Mouse (Mus musculus): Measurements from ENCODE around the gene Tdg. TPM values are rescaled to one million over a fixed set of nuclear protein-coding genes. Genes with fewer than 3 reads are reported as not detected.

The Tdg gene
- total and polyA plus RNA-seq, 2 experiments from 2014 or later, result 58.9 to 120 TPM

GRCm38 (mm10) chr10:82676949-82677348 is 47.3 kb downstream of the Tdg start:
- H3K9me3 ChIP-seq (ENCODE audit: low read length), result no peaks in the 10 kb centered on the region
- ATAC-seq, result peak; percentile 27; the same call in 1 of the 2 replicates
- WGBS, result 56% methylated on average over 6 of the region's 6 CpGs
- no peaks in the 10 kb centered on the region for H3K36me3 ChIP-seq (ENCODE audit: insufficient read depth, low read length)
- no peaks in the 10 kb centered on the region for H3K27me3 ChIP-seq (ENCODE audit: insufficient read depth, low read length)
- H3K9ac ChIP-seq (replicated peaks; ENCODE audit: low read length), result no peak overlapping the region
- H3K4me2 ChIP-seq (ENCODE audit: low read depth, low read length), result no peak overlapping the region
- DNase-seq (ENCODE audit: low spot score), result peak; percentile 74
- H3K4me1 ChIP-seq (ENCODE audit: insufficient read depth, low read length), result no peaks in the 10 kb centered on the region
- no peak overlapping the region; the same call in 1 of the 2 replicates for H3K27ac ChIP-seq
- no peak overlapping the region for H3K4me3 ChIP-seq (ENCODE audit: low read length)
- TF ChIP-seq CTCF (IDR thresholded peaks at IDR 0.05; ENCODE audit: low read depth), result no peak

GRCm38 (mm10) chr10:82680769-82681168 is 51.1 kb downstream of the Tdg start:
- Histone ChIP-seq H3K9me3 (ENCODE audit: low read length) (no peaks in the 10 kb centered on the region), H3K27me3 (ENCODE audit: insufficient read depth, low read length) (no peaks in the 10 kb centered on the region), H3K27ac (no peak overlapping the region), H3K4me2 (ENCODE audit: low read depth, low read length) (no peak overlapping the region), H3K4me3 (ENCODE audit: low read length) (no peak overlapping the region), H3K9ac (replicated peaks; ENCODE audit: low read length) (no peak overlapping the region), H3K36me3 (ENCODE audit: insufficient read depth, low read length) (no peaks in the 10 kb centered on the region), H3K4me1 (ENCODE audit: insufficient read depth, low read length) (no peaks in the 10 kb centered on the region)
- WGBS, result 88% methylated on average over 5 of the region's 5 CpGs
- DNase-seq (ENCODE audit: low spot score) (no peak), ATAC-seq (no peak)
- TF ChIP-seq CTCF (IDR thresholded peaks at IDR 0.05; ENCODE audit: low read depth), result no peak

DNA sequence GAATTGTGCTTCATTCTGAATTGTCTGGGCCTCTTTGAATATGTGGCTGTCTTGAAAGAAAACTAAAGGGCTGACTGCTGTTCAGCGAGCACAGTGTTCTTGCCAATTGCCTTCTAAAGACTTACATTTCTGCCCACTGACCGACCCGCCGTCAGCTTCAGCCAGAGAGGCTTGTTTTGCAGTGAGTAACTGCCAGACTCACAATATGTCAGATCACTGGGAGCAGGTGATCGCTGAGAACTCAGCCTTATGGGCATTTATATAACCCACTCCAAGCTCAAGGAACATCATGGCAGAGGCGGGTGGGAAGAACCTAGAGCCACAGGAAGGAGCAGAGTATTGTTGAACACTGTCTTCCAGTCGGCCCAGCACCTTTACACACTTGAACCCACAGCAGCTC is 52.0 kb downstream of the Tdg start:
- Histone ChIP-seq H3K9me3 (ENCODE audit: low read length) (no peaks in the 10 kb centered on the region), H3K27me3 (ENCODE audit: insufficient read depth, low read length) (no peaks in the 10 kb centered on the region), H3K9ac (replicated peaks; ENCODE audit: low read length) (no peak overlapping the region), H3K4me2 (ENCODE audit: low read depth, low read length) (no peak overlapping the region), H3K4me3 (ENCODE audit: low read length) (no peak overlapping the region), H3K36me3 (ENCODE audit: insufficient read depth, low read length) (no peaks in the 10 kb centered on the region), H3K4me1 (ENCODE audit: insufficient read depth, low read length) (no peaks in the 10 kb centered on the region), H3K27ac (no peak overlapping the region)
- WGBS, result 74% methylated on average over 7 of the region's 7 CpGs
- TF ChIP-seq CTCF (IDR thresholded peaks at IDR 0.05; ENCODE audit: low read depth), result no peak
- DNase-seq (ENCODE audit: low spot score) (no peak), ATAC-seq (no peak)

GRCm38 (mm10) chr10:82685440-82685839 is 55.8 kb downstream of the Tdg start:
- no peak for TF ChIP-seq CTCF (IDR thresholded peaks at IDR 0.05; ENCODE audit: low read depth)
- no peak for ATAC-seq
- no peaks in the 10 kb centered on the region for H3K9me3 ChIP-seq (ENCODE audit: low read length)
- H3K27me3 ChIP-seq (ENCODE audit: insufficient read depth, low read length), result no peaks in the 10 kb centered on the region
- H3K4me2 ChIP-seq (ENCODE audit: low read depth, low read length), result no peak overlapping the region
- H3K4me3 ChIP-seq (ENCODE audit: low read length), result no peak overlapping the region
- H3K36me3 ChIP-seq (ENCODE audit: insufficient read depth, low read length), result no peaks in the 10 kb centered on the region
- 76% methylated on average over 2 of the region's 2 CpGs for WGBS
- no peak overlapping the region for H3K27ac ChIP-seq
- H3K4me1 ChIP-seq (ENCODE audit: insufficient read depth, low read length), result no peaks in the 10 kb centered on the region
- H3K9ac ChIP-seq (replicated peaks; ENCODE audit: low read length), result no peak overlapping the region
- no peak for DNase-seq (ENCODE audit: low spot score)

GRCm38 (mm10) chr10:82689681-82690211 is 60.1 kb downstream of the Tdg start:
- Histone ChIP-seq H3K4me3 (ENCODE audit: low read length) (no peak overlapping the region), H3K9ac (replicated peaks; ENCODE audit: low read length) (no peak overlapping the region), H3K9me3 (ENCODE audit: low read length) (no peaks in the 10 kb centered on the region), H3K4me1 (ENCODE audit: insufficient read depth, low read length) (no peaks in the 10 kb centered on the region), H3K27me3 (ENCODE audit: insufficient read depth, low read length) (no peaks in the 10 kb centered on the region), H3K36me3 (ENCODE audit: insufficient read depth, low read length) (no peaks in the 10 kb centered on the region), H3K27ac (no peak overlapping the region), H3K4me2 (ENCODE audit: low read depth, low read length) (peak overlapping the region; percentile 36; the same call in 1 of the 2 replicates)
- no peak for TF ChIP-seq CTCF (IDR thresholded peaks at IDR 0.05; ENCODE audit: low read depth)
- WGBS, result 76% methylated on average over 7 of the region's 7 CpGs
- ATAC-seq, result no peak
- DNase-seq (ENCODE audit: low spot score), result no peak

GRCm38 (mm10) chr10:82690494-82690893 is 60.9 kb downstream of the Tdg start, which contains the start of gene Glt8d2:
Gene Glt8d2, minus strand, starts transcription at chr10:82690650.
- no peak for ATAC-seq
- WGBS, result 7% methylated on average over 14 of the region's 14 CpGs
- no peaks in the 10 kb centered on the region for H3K36me3 ChIP-seq (ENCODE audit: insufficient read depth, low read length)
- H3K9me3 ChIP-seq (ENCODE audit: low read length), result no peaks in the 10 kb centered on the region
- H3K4me3 ChIP-seq (ENCODE audit: low read length), result peak within 1 kb of the TSS; percentile 17
- peak within 1 kb of the TSS; percentile 36 for H3K4me2 ChIP-seq (ENCODE audit: low read depth, low read length)
- no peaks in the 10 kb centered on the region for H3K4me1 ChIP-seq (ENCODE audit: insufficient read depth, low read length)
- no peaks in the 10 kb centered on the region for H3K27me3 ChIP-seq (ENCODE audit: insufficient read depth, low read length)
- peak; percentile 22 for DNase-seq (ENCODE audit: low spot score)
- no peak within 1 kb of the TSS for H3K27ac ChIP-seq
- H3K9ac ChIP-seq (replicated peaks; ENCODE audit: low read length), result no peak within 1 kb of the TSS; the same call in 1 of the 2 replicates
- TF ChIP-seq CTCF (IDR thresholded peaks at IDR 0.05; ENCODE audit: low read depth), result no peak

- H3K9me3 ChIP-seq (ENCODE audit: low read length), result no peaks in the 10 kb centered on the region
- H3K4me2 ChIP-seq (ENCODE audit: low read depth, low read length), result no peak within 1 kb of the TSS
- H3K4me1 ChIP-seq (ENCODE audit: insufficient read depth, low read length), result peaks cover 8% of the 10 kb centered on the region; the same call in 1 of the 2 replicates
- no peak within 1 kb of the TSS; the same call in 1 of the 2 replicates for H3K27ac ChIP-seq
- TF ChIP-seq CTCF (IDR thresholded peaks at IDR 0.05; ENCODE audit: low read depth), result no peak
- H3K4me3 ChIP-seq (ENCODE audit: low read length), result no peak within 1 kb of the TSS
- DNase-seq (ENCODE audit: low spot score), result no peak
- ATAC-seq, result no peak
- no peaks in the 10 kb centered on the region for H3K27me3 ChIP-seq (ENCODE audit: insufficient read depth, low read length)
- WGBS, result 86% methylated on average over 5 of the region's 5 CpGs
- H3K9ac ChIP-seq (replicated peaks; ENCODE audit: low read length), result no peak within 1 kb of the TSS
- H3K36me3 ChIP-seq (ENCODE audit: insufficient read depth, low read length), result no peaks in the 10 kb centered on the region
Measured at GRCm38 (mm10) chr10:82695956-82696355, 66.3 kb downstream of the Tdg start, which contains the start of gene Hcfc2. Gene Hcfc2, plus strand, starts transcription at chr10:82696160.
